Mouse (Mus musculus) heart, postnatal 0 days (tissue): ENCODE results near the gene Ptchd3.

Experiments
- CTCF ChIP-seq: IDR thresholded peaks from 2 replicates; pipeline ENCODE4 v1.5.1; 2016; ENCODE audit warnings: antibody characterized with exemption, control low read depth, low read depth
- EP300 ChIP-seq: IDR thresholded peaks from 2 replicates; pipeline ENCODE4 v1.6.1; 2016; ENCODE audit warnings: antibody characterized with exemption, low read depth

DNA sequence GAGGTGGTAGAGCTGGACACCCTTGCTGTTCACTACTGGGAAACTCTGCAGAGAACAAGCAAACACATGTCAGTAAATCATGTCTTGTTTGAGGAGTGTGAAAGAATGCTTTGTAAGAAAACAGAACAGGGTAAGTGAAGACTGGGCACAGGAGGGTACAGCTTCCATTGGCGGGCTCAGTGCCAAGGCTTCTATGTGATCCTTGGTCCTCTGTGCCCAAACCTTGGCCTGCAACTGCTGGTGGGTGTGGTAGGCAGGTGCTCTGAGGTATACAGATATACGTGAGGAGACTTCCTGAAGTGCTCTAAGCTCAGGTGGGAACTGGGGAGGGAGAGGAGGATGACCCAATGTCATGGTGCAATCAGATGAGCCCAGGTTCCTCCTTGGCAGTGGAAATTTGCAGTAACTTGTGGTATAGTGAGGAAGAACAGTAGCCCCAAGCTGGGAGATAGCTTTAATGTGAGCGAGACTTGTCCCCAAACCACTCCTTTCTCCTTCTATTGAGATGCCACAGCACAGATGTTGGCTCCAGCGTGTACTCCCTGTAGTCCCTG is 30.2 kb upstream of the Ptchd3 start:
- no peak for TF ChIP-seq CTCF
- no peak for TF ChIP-seq EP300
